In genomic region chr9:98337881-98338769, GRCm38 (mm10) we compare ENCODE assay signal across 15 mouse cellular contexts. TPM values are rescaled to one million over a fixed set of nuclear protein-coding genes. Genes with fewer than 3 reads are reported as not detected.
A peak's percentile ranks its signal among the peaks of the same experiment; 100 is the strongest.
DNase-seq lines count a peak whose midpoint lies in the region; ATAC-seq lines count a peak whose summit lies in the region.
"Had no signal": no experiment of that assay in that cellular context is flagged by ENCODE, and none has a peak within 500 bp of the region (broad histone marks: within the 10 kb centered on the region; RNA-seq: fewer than 3 reads in every experiment).

No protein-coding gene starts in this region.

- H3K27ac ChIP-seq in forebrain, embryonic 14.5 days (ENCODE audit: low read depth, low read length), result no peak overlapping the region
- H3K27ac ChIP-seq: heart, embryonic 15.5 days; stomach, embryonic 15.5 days had no signal

- peak; percentile 54 to 59 for DNase-seq in layer of hippocampus, adult 18-20 months (ENCODE audit: low spot score in 2 of 2)
- DNase-seq in layer of hippocampus, postnatal 25 days (ENCODE audit: extremely low spot score in 1 of 2, low spot score in 1 of 2), result no peak
- DNase-seq in 3T3-L1 (ENCODE audit: low read depth, low spot score) (peak; percentile 79), NIH3T3 (ENCODE audit: low read depth) (peak; percentile 72)
- peak; percentile 45 for DNase-seq in layer of hippocampus, adult 9-11 months
- no peak for DNase-seq in forebrain, embryonic 14.5 days (ENCODE audit: low spot score)
- no peak for DNase-seq in retina, postnatal 1 day
- DNase-seq in neural tube, embryonic 10.5 days (ENCODE audit: extremely low spot score, low spot score), result no peak
- DNase-seq: embryo, embryonic 11 days; forebrain, postnatal 0 days; kidney, postnatal 10 days; liver had no signal

- no peaks in the 10 kb centered on the region for H3K9me3 ChIP-seq in forebrain, embryonic 14.5 days (replicated peaks; ENCODE audit: control insufficient read depth, low read length)
- H3K9me3 ChIP-seq: heart, embryonic 15.5 days; stomach, embryonic 15.5 days had no signal

- H3K9ac ChIP-seq in forebrain, embryonic 14.5 days (ENCODE audit: low read length), result no peak overlapping the region
- H3K9ac ChIP-seq: forebrain, postnatal 0 days; heart, embryonic 15.5 days; stomach, embryonic 15.5 days had no signal

- H3K36me3 ChIP-seq in forebrain, embryonic 14.5 days (ENCODE audit: control insufficient read depth, insufficient read depth, low read length), result no peaks in the 10 kb centered on the region
- H3K36me3 ChIP-seq: heart, embryonic 15.5 days; stomach, embryonic 15.5 days had no signal

- H3K4me2 ChIP-seq in forebrain, embryonic 14.5 days (ENCODE audit: low read length), result no peak overlapping the region
- H3K4me2 ChIP-seq: heart, embryonic 15.5 days; stomach, embryonic 15.5 days had no signal

- no peak for ATAC-seq in forebrain, embryonic 14.5 days
- ATAC-seq: forebrain, postnatal 0 days had no signal

- no peaks in the 10 kb centered on the region for H3K27me3 ChIP-seq in forebrain, embryonic 14.5 days (replicated peaks; ENCODE audit: control insufficient read depth, insufficient read depth, low read length)
- H3K27me3 ChIP-seq: heart, embryonic 15.5 days; megakaryocyte, embryonic 14.5 days; stomach, embryonic 15.5 days had no signal

- WGBS in forebrain, embryonic 14.5 days, result 78% methylated on average over 15 of the region's 15 CpGs

- no peak overlapping the region for H3K4me3 ChIP-seq in forebrain, embryonic 14.5 days (ENCODE audit: low read depth, low read length)
- H3K4me3 ChIP-seq: heart, embryonic 15.5 days; megakaryocyte, embryonic 14.5 days; stomach, embryonic 15.5 days had no signal

- H3K4me1 ChIP-seq in forebrain, embryonic 14.5 days (ENCODE audit: control insufficient read depth, insufficient read depth, low read length), result no peaks in the 10 kb centered on the region

RNA-seq across cellular contexts. Expression of gene Nmnat3, which starts 50.9 kb away (rescaled TPM):
- total RNA-seq in layer of hippocampus, adult 18-20 months (2021), result 1 to 10 TPM; 1.4 to 1.6 TPM
- total RNA-seq in layer of hippocampus, postnatal 25 days (2021), result 1 to 10 TPM in 1 of 2 experiments, under 1 TPM in 1; 0.84 to 1.4 TPM
- 2.5 and 2.8 TPM in 2 replicates for polyA plus RNA-seq in forebrain, embryonic 14.5 days (2014; fragmentation: Nextera tagmentation; extraction: Ambion mirVana)

Comparison
In these comparisons a context has a peak if more than half of its experiments do, and no peak if none do; other contexts are left out.
1. DNase-seq: peak in layer of hippocampus, adult 18-20 months (2 of 2), 3T3-L1 (single experiment), NIH3T3 (single experiment) and layer of hippocampus, adult 9-11 months (single experiment); none in layer of hippocampus, postnatal 25 days (0 of 2), forebrain, embryonic 14.5 days (single experiment), retina, postnatal 1 day (single experiment) and neural tube, embryonic 10.5 days (single experiment).